Mouse (Mus musculus) bone marrow macrophage, adult 2 months (primary cell): ENCODE data around the gene Prss43.

ENCODE experiments used
- CTCF ChIP-seq: IDR thresholded peaks from 2 replicates; pipeline ENCODE4 v1.5.1; 2012; ENCODE audit warnings: low read depth, mild to moderate bottlenecking, low read length, moderate library complexity
- POLR2A ChIP-seq: IDR thresholded peaks from 2 replicates; pipeline ENCODE4 v1.6.1; 2012; ENCODE audit warnings: mild to moderate bottlenecking, low read depth, low read length, borderline replicate concordance

DNA sequence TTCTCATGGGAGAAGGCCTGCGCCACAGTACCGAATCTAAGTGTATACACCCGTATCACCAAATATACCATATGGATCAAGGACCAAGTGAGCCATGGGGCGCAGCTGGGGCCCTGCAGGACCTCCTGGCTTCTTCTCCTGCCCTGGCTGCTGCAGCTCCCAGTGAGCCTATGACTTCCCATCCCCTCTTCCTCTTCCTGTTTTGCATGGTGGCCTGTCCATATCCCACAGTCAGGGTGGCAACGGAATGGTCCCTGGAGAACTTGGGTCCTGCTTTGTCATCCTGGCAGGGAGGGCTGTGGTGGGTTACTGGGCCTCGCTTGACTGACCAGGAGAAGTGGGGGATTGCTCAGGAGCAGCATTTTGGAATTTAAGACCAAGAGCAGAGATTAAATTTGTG is 14.4 kb downstream of the Prss43 start:
- TF ChIP-seq CTCF (no peak), POLR2A (no peak)
